Mouse (Mus musculus) left cerebral cortex, adult 18-20 months (tissue): ENCODE data around the gene Kyat1. TPM values are rescaled to one million over a fixed set of nuclear protein-coding genes. Genes with fewer than 3 reads are reported as not detected.
A peak's percentile ranks its signal among the peaks of the same experiment; 100 is the strongest.
"Not testable (repeated sequence)": the region's sequence is repeated elsewhere in the genome, so short reads cannot be mapped to it uniquely, and the experiment has no call there.

ENCODE experiments used
- DNase-seq, 2 experiments: peaks; one replicate each; pipeline ENCODE4 v3.0.0; 2021 to 2022; ENCODE audit warnings: low spot score in 2 of 2, mixed read lengths in 1 of 2
- total RNA-seq, 2 experiments: library from RNA; stranded (reverse); gene quantifications; 2 replicates each; pipeline ENCODE4 v1.2.3; 2021

Kyat1 gene
- total RNA-seq, 2 experiments from 2014 or later = 13.9 to 14.1 TPM

GRCm38 (mm10) chr2:30215493-30215892, 9.8 kb upstream of the Kyat1 start:
- DNase-seq = no peak

GRCm38 (mm10) chr2:30214745-30215144, 9.1 kb upstream of the Kyat1 start:
- no peak for DNase-seq

GRCm38 (mm10) chr2:30212951-30213350, 7.3 kb upstream of the Kyat1 start:
- no peak for DNase-seq

GRCm38 (mm10) chr2:30212169-30212545, 6.5 kb upstream of the Kyat1 start:
- DNase-seq = no peak

- no peak for DNase-seq
These were observed 5.9 kb upstream of the Kyat1 start for GRCm38 (mm10) chr2:30211408-30212168.

DNA sequence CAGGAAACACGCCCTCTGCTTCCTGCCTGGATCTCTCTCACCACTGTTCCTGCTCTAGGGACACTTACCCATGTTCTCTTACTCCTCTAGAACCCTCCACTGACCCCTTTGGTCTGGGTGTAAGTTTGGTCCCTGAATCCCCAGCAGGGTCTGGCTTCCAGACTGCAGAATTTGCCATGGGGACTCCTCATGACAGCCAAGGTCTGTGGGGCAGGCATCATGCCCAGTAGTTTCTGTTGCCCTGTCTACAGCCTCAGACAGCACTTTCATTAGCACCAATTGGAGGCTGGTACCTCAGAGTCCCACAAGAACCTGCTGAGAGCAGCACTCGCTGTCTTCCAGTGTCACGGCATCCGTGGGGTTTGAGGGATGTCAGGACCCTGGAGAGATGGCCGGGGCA, 2.2 kb upstream of the Kyat1 start:
- DNase-seq = no peak

DNA sequence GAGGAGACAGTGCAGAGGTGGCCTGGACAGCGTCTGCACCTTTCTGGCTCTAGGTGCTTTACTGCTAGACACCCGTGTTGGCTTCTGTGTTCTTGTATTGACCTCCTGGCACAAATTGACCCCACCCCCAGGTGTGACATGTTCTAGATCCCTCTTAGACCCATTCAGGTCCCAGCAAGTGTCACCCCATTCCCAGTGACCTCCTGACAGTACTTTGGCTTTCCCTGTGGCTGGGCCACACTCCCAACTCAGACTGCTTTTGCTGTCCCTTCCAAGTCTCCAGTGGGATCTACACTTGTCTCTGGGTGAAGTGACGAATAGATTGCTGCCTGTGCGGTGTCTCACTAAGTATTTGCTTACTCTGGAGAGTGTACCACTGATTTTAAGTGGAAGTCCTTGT, 1.8 kb upstream of the Kyat1 start:
- no peak for DNase-seq

DNA sequence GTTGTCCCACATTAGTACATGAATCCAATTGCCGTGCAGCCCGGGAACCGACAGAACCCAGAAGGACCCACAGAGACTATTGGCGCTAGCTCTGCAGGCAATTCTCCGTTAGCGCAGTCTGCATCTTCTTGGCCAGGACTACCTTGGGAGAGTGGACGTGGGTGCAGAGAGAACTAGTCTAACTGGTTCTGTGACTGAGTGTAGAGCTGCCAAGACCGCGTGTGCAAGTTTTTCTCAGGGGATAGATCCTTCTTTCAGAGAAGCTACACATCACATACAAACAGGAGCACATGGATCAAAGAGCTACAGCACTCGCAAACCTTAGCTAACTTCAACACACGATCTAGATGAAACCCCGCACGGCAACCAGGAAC, 405 bp downstream of the Kyat1 start:
- DNase-seq = peak; percentile 26 to 47

DNA sequence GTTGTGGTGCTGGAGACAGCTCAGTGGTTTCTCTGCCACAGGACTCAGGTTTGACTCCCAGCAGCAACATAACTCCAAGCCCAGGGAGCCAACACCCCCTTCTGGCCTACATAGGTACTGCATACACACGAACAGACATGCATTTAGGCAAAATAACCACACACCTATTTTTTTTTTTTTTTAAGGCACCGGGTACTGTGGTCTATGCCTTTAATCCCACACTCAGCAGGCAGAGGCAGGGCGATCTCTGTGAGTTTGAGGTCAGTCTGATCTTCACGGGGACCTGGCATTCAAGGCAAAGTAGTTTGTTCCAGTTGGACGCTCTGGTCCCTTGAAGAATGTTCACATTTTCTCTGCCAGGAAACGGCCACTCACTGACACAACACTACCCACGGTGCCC, 2.2 kb downstream of the Kyat1 start:
- no peak for DNase-seq

- no peak for DNase-seq
These were observed 5.2 kb downstream of the Kyat1 start for GRCm38 (mm10) chr2:30200388-30200925.

GRCm38 (mm10) chr2:30199984-30200383, 5.7 kb downstream of the Kyat1 start:
- no peak for DNase-seq

DNA sequence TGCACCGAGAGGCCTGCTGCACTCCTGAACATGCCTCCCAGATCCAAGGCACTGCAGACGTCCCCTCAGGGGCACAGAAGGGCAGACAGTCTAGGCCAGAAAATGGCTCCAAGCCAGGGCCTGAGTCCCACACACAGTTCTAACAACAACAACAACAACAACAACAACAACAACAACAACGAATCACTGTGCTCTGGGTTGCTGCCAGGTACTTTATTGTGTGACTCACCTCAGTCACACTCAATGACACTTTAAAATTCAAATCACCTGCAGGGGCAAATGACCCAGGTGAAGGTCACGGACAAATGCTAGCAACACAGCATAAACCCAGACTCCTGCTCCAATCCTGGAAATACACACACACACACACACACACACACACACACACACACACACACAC, 7.6 kb downstream of the Kyat1 start:
- DNase-seq = no peak

DNA sequence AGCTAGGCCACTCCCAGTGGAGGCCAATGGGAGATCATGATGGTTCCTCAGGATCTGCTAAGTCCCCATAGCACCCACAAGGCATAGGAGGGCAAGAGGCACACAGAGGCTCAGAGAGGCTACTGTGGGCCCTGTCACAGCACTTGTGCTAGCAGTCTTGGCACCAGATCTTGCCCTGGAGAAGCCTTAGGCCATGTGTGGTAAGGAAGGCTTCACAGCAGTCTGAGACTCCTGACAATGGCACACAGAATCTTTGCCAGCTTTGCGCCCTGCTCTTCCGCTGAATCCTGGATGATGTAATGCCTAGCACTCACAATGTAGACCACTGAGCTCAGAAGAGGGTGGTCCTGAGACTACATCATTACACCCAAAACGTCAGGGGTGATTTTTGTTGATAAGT, 11.0 kb downstream of the Kyat1 start:
- DNase-seq = no peak

GRCm38 (mm10) chr2:30191790-30192580, 13.7 kb downstream of the Kyat1 start:
- DNase-seq = no peak

GRCm38 (mm10) chr2:30185681-30186080, 20.0 kb downstream of the Kyat1 start:
- no peak for DNase-seq

- DNase-seq = no peak
These were observed 20.4 kb downstream of the Kyat1 start for GRCm38 (mm10) chr2:30185276-30185675.

- DNase-seq = no peak
These were observed 21.9 kb downstream of the Kyat1 start for GRCm38 (mm10) chr2:30183721-30184120.

- no peak for DNase-seq
These were observed 23.2 kb downstream of the Kyat1 start for GRCm38 (mm10) chr2:30182424-30182823.

- not testable (repeated sequence) for DNase-seq
These were observed 26.9 kb downstream of the Kyat1 start for GRCm38 (mm10) chr2:30178711-30179110.

DNA sequence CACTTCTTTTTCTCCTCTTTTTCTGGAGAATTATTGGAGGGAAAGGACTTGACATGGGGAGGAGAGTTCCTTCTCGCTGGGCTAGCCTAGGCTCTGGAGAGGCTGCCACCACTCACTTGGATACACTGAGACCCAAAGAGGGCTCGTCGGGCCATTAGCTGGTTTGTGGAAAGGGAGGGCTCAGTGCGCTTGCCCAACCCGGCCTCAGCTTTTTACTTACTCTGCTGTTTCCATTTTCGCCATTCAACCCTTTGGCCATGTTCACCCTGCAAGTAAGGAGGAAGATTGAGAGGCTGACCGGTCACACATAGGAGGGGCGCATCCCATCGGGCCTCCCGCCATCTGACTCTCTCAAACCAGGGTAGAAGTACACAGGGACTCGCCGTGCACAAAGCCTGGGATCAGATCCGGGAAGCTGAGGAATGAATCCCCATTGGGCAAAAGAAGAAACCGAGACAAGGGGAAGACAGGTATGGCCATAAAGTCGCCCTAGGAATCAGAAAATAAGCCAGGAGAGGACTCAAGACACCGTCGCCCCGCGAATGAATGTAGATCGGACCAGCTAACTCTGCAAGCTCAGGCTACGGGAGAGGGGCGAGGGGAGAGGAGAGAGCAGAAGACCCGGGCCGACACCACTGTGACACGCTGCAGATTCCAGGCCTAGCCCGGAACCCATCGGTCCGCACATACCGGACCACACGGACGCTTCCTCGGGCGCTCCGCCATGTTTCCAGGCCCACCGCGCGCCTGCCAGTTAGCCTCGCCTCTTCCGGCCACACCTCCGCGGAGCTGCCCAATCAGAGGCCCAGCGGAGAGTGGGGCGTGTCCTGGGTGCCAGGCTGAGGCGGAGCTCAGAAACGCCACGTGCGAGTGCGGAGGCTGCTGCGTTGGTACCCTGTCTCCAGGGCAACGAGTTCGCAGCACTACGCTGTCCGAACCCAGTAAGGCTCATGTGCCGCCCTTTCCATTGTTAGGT, 27.7 kb downstream of the Kyat1 start, which contains the start of gene Spout1:
Spout1 (minus strand) TSS at position 760 of the 976 bp plus-strand sequence.
- DNase-seq = peak; percentile 94 to 97

DNA sequence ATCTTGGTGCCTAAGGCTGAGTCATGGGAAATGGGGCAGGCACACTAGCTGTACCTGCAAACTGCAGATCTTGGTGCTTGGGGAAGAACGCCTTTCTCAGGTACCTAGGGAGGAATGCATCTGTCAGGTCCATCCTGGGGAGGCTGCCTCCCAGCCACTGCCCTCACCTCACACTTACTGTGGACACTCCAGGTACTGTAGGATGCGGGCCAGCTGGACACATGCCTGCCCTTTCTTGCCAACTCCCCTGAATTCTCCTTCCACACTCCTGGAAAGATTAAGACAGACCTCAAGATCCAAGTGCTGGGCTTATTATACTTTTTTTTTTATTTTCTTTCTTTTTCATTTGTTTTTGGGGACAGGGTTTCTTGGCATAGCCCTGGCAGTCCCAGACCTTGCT, 29.1 kb downstream of the Kyat1 start:
- no peak for DNase-seq
